Mouse (Mus musculus) layer of hippocampus, adult 11-12 months (tissue): ENCODE results near the gene Spdef.

Experiments used
- DNase-seq: peaks from one replicate; pipeline ENCODE4 v3.0.0; 2022; ENCODE audit warnings: low spot score

The Spdef gene

GRCm38 (mm10) chr17:27677756-27678155 is 51.0 kb downstream of the Spdef start:
- no peak for DNase-seq

DNA sequence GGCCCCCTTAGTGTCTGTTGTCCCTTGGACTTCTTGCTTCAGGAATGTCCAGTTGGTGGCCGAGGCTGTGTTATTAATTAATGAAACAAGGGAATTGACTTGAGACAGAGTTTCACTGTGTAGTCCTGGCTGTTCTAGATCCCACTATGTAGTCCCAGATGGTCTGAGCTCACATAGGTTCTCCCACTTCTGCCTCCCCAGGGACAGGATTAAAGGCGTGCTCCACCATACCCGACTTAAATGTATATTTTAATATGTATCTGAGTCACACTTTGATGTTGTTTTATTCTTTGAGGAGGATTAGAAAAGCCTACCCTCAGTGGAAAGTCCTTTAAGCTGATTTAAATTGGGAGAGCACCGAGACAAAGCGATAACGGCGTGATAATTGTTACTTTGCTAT is 52.5 kb downstream of the Spdef start:
- no peak for DNase-seq

DNA sequence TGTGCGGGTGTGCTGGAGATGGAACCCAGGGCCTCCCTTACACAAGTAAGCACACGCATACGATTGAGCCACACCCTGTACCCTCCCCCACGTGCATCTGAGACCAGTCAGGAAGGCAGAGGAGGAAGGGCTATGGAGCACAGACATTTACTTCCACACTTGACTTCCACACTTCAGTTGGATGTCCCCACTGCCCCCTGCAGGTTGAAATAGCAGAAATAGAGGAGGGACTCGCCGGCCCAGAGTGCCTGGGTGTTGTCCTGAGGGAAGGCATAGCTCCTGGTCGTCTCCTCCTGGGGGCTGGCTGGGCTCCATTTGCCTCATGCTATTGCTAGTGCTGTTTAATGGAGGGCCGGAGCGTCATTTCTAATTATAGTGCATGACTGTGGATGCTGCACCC is 53.3 kb downstream of the Spdef start:
- peak; percentile 48 for DNase-seq

DNA sequence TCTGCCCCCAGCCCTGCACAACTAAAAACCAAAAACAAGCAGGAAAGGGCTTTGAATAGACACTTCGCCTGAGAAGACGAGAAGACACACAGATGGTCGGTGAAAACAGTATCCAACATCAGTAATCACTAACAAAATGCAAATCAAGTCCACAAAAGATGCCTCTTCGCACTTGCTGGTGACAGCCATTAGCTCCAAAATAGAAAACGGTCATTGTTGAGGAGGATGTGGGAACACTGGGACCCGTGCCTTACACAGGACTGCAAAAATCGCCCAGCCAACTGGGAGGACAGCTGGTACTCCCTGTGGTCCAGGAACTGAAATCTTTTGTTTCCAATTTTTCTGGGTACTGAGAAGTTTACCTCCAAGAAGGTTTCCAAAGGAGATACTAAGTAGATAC is 54.8 kb downstream of the Spdef start:
- no peak for DNase-seq

- DNase-seq = no peak
Measured at GRCm38 (mm10) chr17:27671720-27672119, 57.0 kb downstream of the Spdef start.
